Mouse (Mus musculus): ENCODE results near the gene Fndc4.
A peak's percentile ranks its signal among the peaks of the same experiment; 100 is the strongest.

Fndc4 gene

DNA sequence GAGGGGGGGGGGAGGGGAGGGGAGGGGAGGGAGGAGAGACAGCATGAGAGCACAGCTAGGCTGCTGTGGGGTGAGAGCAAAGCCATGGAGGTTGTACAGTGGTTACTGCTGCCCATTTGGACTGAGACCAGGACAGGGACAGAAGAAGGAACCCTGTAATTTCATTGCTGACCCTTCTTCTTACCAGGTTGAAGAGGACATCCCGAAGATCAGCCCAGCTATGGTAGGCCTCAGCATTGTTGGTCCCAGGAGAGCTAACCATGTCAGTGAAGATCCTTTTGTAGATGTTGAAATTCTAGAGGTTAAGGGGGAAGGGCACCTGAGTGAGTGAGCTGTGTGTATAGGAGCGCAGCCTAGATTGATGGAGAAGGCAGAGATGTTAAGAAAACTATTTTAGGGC lies 40.5 kb downstream of the Fndc4 start:
- DNase-seq = no peak

DNA sequence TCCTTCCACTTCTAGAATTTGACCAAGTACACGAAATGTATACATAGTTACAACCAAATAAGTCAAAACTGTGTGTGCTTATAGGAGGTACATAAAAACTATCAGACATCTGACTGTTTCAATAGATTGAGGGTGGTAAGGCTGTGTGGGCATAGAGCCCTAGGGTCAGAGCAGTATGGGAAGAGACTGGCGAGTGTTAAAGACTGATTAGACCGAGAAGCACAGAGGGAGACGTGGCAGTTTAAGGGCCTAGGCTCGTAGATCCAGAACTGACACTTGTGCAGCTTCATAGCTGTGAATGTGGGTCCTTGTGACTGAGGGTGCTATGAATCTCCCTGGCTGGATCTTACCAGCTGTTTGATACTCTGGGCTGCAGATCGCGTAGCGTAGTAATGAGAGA lies 41.0 kb downstream of the Fndc4 start:
- DNase-seq = no peak

DNA sequence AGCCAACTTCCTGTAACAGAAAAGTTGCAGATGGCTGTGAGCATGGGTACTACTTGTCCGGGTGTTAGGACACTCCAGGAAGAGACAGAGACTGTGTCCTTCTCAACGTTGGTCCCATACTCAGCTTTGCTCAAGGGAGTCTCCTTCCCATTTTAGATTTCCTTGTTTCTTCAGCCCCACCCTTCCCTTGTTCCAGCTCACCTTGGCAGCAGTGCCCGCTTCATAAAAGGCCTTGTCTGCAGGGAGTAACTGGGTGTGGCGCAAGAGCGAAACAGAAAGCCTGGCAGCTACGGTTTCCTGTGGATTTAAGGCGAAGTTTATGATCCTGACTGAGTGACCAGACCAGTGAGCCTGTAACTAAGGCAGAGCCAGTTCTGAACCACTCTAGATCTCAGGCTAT lies 41.4 kb downstream of the Fndc4 start:
- no peak for DNase-seq

DNA sequence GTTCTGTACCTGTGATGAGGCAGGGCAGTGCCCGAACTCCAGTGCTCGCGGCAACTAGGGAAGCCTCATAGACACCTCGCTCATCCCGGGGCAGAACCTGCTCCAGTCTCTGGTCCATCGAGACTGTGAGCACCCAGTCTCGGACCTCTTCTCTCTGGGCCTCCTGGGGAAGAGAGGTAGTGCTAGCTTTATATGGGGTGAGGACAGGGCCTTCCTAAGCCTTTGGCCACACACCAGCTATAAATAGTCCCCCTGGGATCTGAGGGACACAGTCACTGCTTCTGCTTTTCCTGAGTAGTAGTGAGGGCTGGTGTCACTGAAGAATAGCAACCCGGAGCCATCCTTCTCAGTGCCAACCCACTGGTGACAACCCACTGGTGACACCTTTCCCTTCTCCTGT lies 42.1 kb downstream of the Fndc4 start:
- DNase-seq = no peak

DNA sequence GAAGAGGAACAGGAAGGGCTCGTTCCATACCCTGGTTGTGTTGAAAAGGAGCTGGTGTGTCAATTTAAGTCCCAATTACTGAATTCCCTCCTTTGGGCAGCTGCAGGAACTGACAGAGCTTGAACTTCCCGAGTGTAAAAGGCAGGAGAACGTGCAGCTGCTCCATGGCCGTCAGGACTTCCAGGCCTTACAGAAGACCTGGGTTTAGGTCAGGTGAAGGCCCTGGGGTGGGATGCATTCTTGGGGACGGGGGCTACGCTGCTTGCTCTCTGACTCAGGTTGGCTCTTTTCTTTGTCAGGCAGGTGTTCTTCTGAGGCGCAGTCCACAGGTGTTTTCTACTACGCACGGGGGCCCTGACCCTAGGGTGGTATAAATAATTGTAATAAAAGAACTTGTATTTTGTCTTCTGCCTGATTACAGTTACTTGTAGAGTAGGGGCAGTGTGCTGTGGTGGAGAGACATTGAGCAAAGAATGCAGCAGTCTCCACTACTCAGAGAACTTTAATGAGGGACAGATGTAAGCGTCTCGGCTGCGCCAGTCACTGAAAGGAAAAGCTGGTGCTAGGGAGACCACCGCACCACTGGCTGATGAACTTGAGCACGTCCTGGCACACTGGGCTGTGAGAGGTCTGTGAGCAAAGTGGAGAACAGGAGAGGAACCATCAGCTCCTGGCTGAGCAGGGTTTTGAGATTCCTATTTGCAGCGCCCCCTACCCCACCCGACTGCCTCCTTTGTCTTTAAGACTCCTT lies 42.9 kb downstream of the Fndc4 start:
- DNase-seq = no peak

DNA sequence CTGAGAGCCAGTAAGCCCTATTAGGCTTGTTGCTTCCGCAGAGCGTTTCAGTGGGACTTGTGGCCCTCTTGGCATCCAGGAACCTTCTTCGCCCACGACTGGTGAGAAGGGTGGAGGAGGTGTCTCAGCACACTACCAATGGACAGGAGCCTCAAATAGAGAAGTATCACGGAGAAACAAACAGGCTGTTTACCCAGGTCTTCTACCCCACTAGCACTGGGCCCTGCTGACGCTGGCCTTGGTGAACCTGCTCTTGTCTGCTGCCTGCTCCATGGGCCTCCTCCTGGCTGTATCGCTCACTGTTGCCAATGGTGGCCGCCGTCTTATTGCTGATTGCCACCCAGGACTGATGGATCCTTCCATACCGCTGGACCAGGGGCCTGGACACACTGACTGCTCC lies 43.7 kb downstream of the Fndc4 start:
- no peak for DNase-seq

DNA sequence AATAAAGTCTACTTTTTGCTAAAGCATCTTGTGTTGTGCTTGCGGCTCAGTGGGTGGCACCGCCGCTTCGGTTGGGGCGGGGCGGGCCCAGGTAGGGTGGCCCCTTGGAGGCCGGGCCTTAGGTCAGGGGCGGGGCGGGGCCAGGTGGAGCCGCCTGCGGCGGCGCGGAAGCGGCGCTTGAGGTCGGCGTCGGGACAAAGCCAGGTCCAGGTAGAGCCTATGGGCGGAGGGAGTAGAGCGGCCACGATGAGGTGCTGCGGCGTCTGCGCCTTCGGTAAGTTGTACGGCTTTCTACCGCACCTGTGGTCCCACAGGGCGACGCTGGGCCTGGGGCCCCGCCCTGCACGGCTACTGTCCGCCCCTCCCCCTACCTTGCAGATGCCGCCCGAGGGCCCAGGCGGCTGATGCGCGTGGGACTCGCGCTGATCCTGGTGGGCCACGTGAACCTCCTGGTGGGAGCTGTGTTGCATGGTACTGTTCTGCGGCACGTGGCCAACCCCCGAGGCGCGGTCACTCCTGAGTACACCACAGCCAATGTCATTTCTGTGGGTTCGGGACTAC lies 44.3 kb downstream of the Fndc4 start, which contains the start of gene Krtcap3:
Gene Krtcap3, plus strand, starts transcription at position 151 of the 561 bp plus-strand sequence.
- DNase-seq = peak; percentile 24

DNA sequence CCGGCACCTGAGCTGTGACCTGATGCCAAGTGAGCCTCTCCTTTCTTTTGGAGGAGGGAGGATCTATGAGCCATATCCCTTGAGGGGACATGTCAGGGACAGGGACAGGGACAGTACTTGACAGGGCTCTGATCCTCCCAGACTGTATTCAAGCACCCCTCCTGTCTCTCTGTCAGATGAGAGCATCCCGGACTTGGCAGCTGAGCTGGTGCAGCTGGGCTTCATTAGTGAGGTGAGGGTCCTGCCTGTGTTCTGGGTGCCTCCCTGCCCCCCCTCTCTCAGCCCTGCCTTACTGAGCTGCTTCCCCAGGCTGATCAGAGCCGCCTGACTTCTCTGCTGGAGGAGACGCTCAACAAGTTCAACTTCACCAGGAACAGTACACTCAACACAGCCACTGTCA lies 45.2 kb downstream of the Fndc4 start:
- no peak for DNase-seq

All from thymus, postnatal 25 days (tissue).